Mouse (Mus musculus) stomach, embryonic 16.5 days (tissue): ENCODE results near the gene Aldh4a1. TPM values are rescaled to one million over a fixed set of nuclear protein-coding genes. Genes with fewer than 3 reads are reported as not detected.
A peak's percentile ranks its signal among the peaks of the same experiment; 100 is the strongest.

Source experiments
- ATAC-seq: fragments of 200-750 bp; cut with Nextera tagmentation; 2 replicates; pipeline ENCODE4 v1.8.0; 2017; ENCODE audit warnings: moderate number of reproducible peaks, moderate TSS enrichment; ENCODE audit not compliant: insufficient read depth, low FRiP score
- H3K27ac ChIP-seq: fragments of 300-500 bp; sonication (generic); 2 replicates; pipeline ENCODE4 v1.5.1; 2014; ENCODE audit warnings: low read length
- H3K27me3 ChIP-seq: fragments of 300-500 bp; sonication (generic); 2 replicates; pipeline ENCODE4 v1.6.1; 2014; ENCODE audit warnings: low read length, control low read depth, mixed read lengths; ENCODE audit not compliant: control insufficient read depth, insufficient read depth
- H3K36me3 ChIP-seq: fragments of 300-500 bp; sonication (generic); 2 replicates; pipeline ENCODE4 v1.6.1; 2014; ENCODE audit warnings: low read length; ENCODE audit not compliant: control insufficient read depth, insufficient read depth
- H3K4me1 ChIP-seq: fragments of 300-500 bp; sonication (generic); 2 replicates; pipeline ENCODE4 v1.6.1; 2014; ENCODE audit warnings: low read length, control low read depth, mixed read lengths; ENCODE audit not compliant: control insufficient read depth, insufficient read depth
- H3K4me2 ChIP-seq: fragments of 300-500 bp; sonication (generic); 2 replicates; pipeline ENCODE4 v1.6.1; 2014; ENCODE audit warnings: low read depth, low read length, mixed read lengths
- H3K4me3 ChIP-seq: fragments of 300-500 bp; sonication (generic); replicated peaks from 2 replicates; pipeline ENCODE4 v1.5.1; 2014; ENCODE audit warnings: mild to moderate bottlenecking, low read length
- H3K9ac ChIP-seq: fragments of 300-500 bp; sonication (generic); 2 replicates; pipeline ENCODE4 v1.6.1; 2014; ENCODE audit warnings: low read length
- H3K9me3 ChIP-seq: fragments of 300-500 bp; sonication (generic); replicated peaks from 2 replicates; pipeline ENCODE4 v1.6.1; 2016; ENCODE audit warnings: low read length, control low read depth; ENCODE audit not compliant: control insufficient read depth
- WGBS: fragments of 180-500 bp; shearing (Covaris S2); extraction: QIAGEN DNeasy Blood & Tissue Kit; methylation state at CpG from one replicate; pipeline ENCODE4 v1.1.7; 2014; 5-methylcytosine and 5-hydroxymethylcytosine counted together
- polyA plus RNA-seq: library from polyadenylated mRNA; unstranded; fragments of >200 nt; fragmentation: Nextera tagmentation; extraction: Ambion mirVana; gene quantifications from 2 replicates; pipeline ENCODE4 v1.2.1, GENCODE M21; 2015

Aldh4a1 gene
- polyA plus RNA-seq, 1 experiment from 2014 or later = 35.9 TPM

DNA sequence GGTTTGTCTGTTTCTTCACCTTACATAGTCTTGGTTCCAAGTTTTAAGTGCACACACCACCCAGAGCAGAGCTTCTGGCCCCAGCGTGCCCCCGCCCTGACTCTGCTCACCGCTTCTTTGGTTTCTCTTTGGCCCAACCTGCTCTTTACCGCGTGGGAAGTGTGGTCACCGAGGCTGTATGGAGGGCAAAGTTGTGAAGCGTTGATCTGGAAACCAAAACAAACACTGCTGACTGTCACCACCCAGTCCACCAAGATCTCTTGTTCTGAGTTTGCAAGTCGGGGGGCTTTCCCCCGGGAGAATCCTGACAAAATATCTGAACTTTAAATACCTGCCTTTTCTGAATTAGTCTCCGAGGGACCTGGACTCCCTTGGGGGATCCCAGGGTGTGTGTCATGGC is 43.7 kb upstream of the Aldh4a1 start:
- Histone ChIP-seq H3K4me3 (no peak overlapping the region), H3K36me3 (no peaks in the 10 kb centered on the region), H3K27me3 (no peaks in the 10 kb centered on the region), H3K4me1 (peaks cover 73% of the 10 kb centered on the region), H3K27ac (0 out of 2 replicates have a peak overlapping the region, but pooled peaks have one; percentile 16), H3K9me3 (no peaks in the 10 kb centered on the region), H3K4me2 (peak overlapping the region; percentile 17; the same call in 1 of the 2 replicates), H3K9ac (peak overlapping the region; percentile 43; the same call in 1 of the 2 replicates)
- ATAC-seq = no peak
- WGBS = 46% methylated on average over 10 of the region's 10 CpGs

DNA sequence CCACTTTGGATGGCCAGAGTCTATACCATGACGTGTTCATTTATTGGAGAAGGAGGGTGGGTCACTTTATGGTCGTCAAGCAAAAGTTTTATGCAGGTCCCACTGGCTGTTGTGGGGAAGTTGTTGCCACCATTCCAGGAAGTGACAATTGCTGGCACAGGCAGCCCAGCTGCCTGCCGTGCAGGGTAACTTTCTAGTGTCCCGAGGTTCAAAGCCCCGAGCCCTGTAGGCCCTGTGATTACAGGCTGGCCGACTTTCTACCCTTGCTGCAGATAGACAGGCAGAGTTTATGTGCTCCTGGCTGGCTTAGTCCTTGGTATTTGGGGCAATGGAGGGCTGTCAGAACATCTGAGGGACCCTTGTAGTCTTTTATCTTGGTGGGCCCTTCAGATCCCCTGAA is 43.2 kb upstream of the Aldh4a1 start:
- Histone ChIP-seq H3K4me2 (0 out of 2 replicates have a peak overlapping the region, but pooled peaks have one; percentile 17), H3K9ac (peak overlapping the region; percentile 43; the same call in 1 of the 2 replicates), H3K4me1 (peaks cover 73% of the 10 kb centered on the region), H3K27ac (peak overlapping the region; percentile 45; the same call in 1 of the 2 replicates), H3K36me3 (no peaks in the 10 kb centered on the region), H3K27me3 (no peaks in the 10 kb centered on the region), H3K9me3 (no peaks in the 10 kb centered on the region), H3K4me3 (no peak overlapping the region)
- WGBS = 55% methylated on average over 6 of the region's 6 CpGs
- no peak for ATAC-seq

DNA sequence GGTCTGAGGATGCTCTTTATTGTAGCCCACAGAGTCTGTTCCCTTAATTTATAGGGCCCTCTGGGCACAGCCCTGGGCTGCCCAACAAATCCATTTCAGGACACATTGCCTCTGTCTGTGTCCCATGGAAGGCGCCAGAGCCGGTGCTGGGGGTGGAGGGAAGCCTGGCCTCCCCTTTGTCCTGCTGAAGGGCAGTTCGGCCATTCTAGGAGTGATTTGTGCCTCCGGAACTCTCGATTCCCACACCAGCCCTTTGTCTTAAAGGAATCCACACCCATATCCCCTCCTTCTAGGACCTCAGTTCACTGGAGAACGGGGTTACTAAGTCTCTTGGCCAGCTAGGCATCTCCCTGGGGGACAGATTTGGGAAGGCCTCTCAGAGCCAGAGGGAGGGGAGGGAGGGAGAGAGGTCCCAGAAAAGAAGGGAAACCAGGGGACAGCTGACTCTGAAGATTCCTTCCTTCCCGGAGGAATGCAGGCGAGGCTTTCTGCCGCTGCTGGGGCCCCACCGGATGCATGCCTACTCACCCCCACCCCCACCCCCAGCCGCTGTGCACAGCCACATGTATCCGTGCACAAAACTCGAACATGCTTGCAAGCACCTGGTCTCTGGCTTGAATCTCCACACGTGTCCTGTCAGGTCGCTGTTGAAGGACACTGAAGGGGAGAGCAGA is 41.9 kb upstream of the Aldh4a1 start:
- 8% methylated on average over 15 of the region's 15 CpGs for WGBS
- no peaks in the 10 kb centered on the region for H3K27me3 ChIP-seq
- peak overlapping the region; percentile 97 for H3K27ac ChIP-seq
- H3K9ac ChIP-seq = peak overlapping the region; percentile 71
- peaks cover 78% of the 10 kb centered on the region for H3K4me1 ChIP-seq
- no peaks in the 10 kb centered on the region for H3K9me3 ChIP-seq
- no peaks in the 10 kb centered on the region for H3K36me3 ChIP-seq
- peak overlapping the region; percentile 48 for H3K4me2 ChIP-seq
- peak; percentile 65; the same call in 1 of the 2 replicates for ATAC-seq
- peak overlapping the region; percentile 27 for H3K4me3 ChIP-seq

DNA sequence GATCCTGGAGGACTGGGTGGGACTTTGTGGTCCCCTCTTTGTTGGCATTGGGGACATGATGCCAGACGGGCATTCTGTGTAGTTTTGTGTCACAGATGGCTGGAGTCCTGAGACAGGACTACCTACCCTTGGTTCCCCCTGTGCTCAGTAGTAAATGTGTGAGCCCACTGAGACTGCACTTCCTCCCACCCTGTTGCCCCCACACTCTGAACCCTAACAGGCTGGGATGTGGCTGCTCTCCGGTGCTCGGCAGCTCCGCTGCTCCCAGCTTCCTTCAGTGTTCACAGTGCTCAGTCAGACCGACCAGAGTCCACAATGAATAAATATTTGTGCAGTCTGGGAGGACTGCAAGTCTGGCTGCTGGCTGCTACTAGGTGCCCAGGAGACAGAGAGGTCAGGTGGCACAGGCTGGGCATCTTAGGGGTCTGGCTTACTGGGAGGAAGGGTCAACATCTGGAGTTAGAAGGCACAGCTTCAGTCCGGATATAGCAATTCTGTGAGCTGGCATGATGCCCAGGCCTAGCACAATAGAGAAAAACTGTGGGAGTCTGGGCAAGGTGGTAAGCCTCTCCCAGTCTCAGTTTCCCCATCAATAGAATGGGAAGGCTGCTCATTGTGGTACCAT is 41.1 kb upstream of the Aldh4a1 start:
- H3K9ac ChIP-seq = peak overlapping the region; percentile 71
- H3K4me1 ChIP-seq = peaks cover 77% of the 10 kb centered on the region
- 8% methylated on average over 6 of the region's 6 CpGs for WGBS
- peak; percentile 47 for ATAC-seq
- H3K36me3 ChIP-seq = no peaks in the 10 kb centered on the region
- H3K27ac ChIP-seq = peak overlapping the region; percentile 97
- H3K4me2 ChIP-seq = peak overlapping the region; percentile 48
- no peaks in the 10 kb centered on the region for H3K9me3 ChIP-seq
- H3K4me3 ChIP-seq = peak overlapping the region; percentile 27
- no peaks in the 10 kb centered on the region for H3K27me3 ChIP-seq

DNA sequence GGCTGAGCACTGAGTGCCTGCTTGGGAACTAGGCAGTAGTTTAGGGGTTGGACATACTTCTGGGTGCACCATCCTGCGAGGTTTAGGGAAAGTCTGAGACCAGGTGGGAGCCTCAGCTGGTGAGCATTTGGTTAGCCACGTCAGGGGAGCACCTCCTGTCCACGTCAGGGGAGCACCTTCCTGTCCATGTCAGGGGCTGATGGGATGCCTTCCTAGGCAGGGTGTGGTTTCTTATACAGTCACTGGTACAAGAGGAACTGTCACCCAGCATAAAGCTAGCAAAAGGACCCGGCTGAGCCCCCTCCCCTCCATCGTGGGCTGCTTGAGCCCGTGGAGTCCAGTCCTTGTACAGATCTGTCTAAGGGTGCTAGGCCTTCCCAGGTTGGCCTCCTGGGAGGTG is 40.3 kb upstream of the Aldh4a1 start:
- WGBS = 70% methylated on average over 6 of the region's 6 CpGs

DNA sequence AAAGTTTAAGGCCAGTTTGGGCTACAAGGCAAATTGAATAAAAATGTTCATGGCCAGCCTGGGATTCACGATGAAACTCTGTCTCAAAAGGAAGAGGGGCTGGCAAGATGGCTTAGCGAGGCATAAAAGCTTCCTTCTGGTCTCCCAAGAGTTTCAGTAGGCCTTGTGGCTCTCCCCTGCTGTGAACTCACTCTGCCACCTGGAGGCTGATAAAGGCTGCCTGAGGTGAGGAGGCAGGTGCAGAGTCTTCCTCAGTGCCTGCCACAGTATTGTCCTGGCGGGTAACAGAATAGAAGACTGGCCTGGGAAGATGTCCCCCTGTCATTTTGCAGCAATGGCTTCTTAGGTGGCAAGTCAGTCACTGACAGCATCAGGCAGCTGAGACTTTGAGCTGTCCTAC is 39.8 kb upstream of the Aldh4a1 start:
- Histone ChIP-seq H3K4me3 (no peak overlapping the region), H3K36me3 (no peaks in the 10 kb centered on the region), H3K9ac (no peak overlapping the region; the same call in 1 of the 2 replicates), H3K27me3 (no peaks in the 10 kb centered on the region), H3K4me2 (no peak overlapping the region), H3K4me1 (peaks cover 70% of the 10 kb centered on the region), H3K27ac (0 out of 2 replicates have a peak overlapping the region, but pooled peaks have one; percentile 24), H3K9me3 (no peaks in the 10 kb centered on the region)
- WGBS = 75% methylated on average over 3 of the region's 3 CpGs
- no peak for ATAC-seq

More for the DNA sequence above, 40.3 kb upstream of the Aldh4a1 start:
- ATAC-seq = no peak
- H3K4me3 ChIP-seq = no peak overlapping the region
- peak overlapping the region; percentile 97 for H3K27ac ChIP-seq
- no peak overlapping the region for H3K4me2 ChIP-seq
- no peaks in the 10 kb centered on the region for H3K36me3 ChIP-seq
- H3K27me3 ChIP-seq = no peaks in the 10 kb centered on the region
- peak overlapping the region; percentile 23; the same call in 1 of the 2 replicates for H3K9ac ChIP-seq
- H3K4me1 ChIP-seq = peaks cover 70% of the 10 kb centered on the region
- H3K9me3 ChIP-seq = no peaks in the 10 kb centered on the region

DNA sequence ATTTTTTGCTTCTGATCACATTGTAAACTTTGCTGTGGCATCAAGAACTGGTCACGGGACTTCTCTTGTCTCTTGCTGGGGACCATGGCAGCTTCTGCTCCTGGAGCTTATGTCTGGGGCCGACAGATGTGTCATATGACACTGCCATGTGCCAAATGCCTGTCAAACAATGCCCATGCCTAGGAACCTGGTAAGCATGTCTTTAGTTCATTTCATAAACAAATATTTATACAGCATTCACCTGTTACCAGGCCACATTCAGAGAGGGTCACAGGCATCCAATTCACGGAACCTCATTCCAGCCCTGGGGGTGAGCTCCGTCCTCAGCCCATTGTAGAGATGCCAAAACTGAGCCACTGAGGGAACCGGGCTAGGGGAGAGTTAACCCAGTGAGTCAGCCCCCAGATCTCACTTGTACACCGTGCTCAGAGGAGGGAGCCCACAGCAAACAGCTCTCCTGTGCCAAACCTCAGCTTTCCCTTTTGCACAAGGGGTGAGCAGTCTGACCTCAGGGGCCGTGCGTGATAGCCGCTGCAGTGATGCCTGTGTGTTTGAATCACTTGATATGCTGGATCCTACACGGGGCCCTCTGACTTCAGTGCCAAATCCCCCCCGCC is 38.9 kb upstream of the Aldh4a1 start:
- Histone ChIP-seq H3K4me2 (no peak overlapping the region), H3K27ac (no peak overlapping the region), H3K4me1 (peaks cover 64% of the 10 kb centered on the region), H3K36me3 (no peaks in the 10 kb centered on the region), H3K4me3 (no peak overlapping the region), H3K27me3 (no peaks in the 10 kb centered on the region), H3K9ac (no peak overlapping the region), H3K9me3 (no peaks in the 10 kb centered on the region)
- 77% methylated on average over 11 of the region's 11 CpGs for WGBS
- ATAC-seq = no peak

DNA sequence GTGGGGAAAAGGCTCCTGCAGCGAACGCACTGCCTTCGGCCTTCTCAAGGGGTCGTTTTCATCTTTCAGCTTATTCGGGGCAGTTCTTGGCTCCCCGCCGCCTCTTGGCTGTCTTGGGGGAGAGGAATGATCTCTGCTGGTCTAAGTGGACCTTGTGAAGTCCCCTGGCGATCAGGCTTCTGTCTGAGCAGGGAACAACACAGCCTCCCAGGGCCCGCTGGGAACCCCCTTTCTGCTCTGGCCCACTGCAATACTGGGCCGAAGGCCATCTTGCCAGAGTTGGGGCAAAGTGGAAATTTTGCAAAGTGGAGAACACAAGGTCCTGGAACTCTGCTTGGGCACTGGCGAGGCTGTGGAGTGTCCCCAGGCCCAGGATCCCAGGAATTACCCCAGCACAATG is 38.0 kb upstream of the Aldh4a1 start:
- no peak overlapping the region for H3K4me2 ChIP-seq
- peaks cover 59% of the 10 kb centered on the region for H3K4me1 ChIP-seq
- H3K9ac ChIP-seq = no peak overlapping the region
- no peaks in the 10 kb centered on the region for H3K36me3 ChIP-seq
- no peak overlapping the region for H3K4me3 ChIP-seq
- no peaks in the 10 kb centered on the region for H3K27me3 ChIP-seq
- ATAC-seq = no peak
- H3K9me3 ChIP-seq = no peaks in the 10 kb centered on the region
- H3K27ac ChIP-seq = no peak overlapping the region
- whole genome bisulfite sequencing = 75% methylated on average over 11 of the region's 11 CpGs

DNA sequence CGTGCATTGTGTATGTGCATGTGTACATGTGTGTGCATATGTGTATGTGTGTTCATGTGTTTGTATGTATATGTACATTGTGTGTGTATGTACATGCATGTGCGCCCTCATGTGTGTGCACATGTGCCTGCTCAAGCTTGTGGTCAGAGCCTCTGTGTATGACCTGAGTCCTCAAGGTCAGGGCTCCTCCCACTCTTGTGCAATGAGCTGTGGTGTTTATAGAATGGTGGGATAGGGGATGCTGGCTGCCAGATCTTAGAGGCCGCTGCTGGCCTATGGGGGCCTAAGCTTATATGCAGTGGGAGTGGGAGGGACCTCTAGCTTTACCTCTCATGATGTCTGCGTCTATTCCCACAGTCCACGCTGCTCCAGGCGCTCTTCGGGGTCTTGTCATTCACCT is 37.0 kb upstream of the Aldh4a1 start:
- H3K4me2 ChIP-seq = no peak overlapping the region
- H3K9ac ChIP-seq = no peak overlapping the region
- H3K9me3 ChIP-seq = no peaks in the 10 kb centered on the region
- ATAC-seq = no peak
- H3K4me3 ChIP-seq = no peak overlapping the region
- H3K27me3 ChIP-seq = no peaks in the 10 kb centered on the region
- H3K36me3 ChIP-seq = no peaks in the 10 kb centered on the region
- WGBS = 70% methylated on average over 7 of the region's 7 CpGs
- no peak overlapping the region for H3K27ac ChIP-seq
- H3K4me1 ChIP-seq = peaks cover 54% of the 10 kb centered on the region
